Mouse (Mus musculus): ENCODE results near the gene Gm867.

- no peak for TF ChIP-seq CTCF (IDR thresholded peaks at IDR 0.05; ENCODE audit: low read depth, low read length)
- no peak for TF ChIP-seq POLR2A (IDR thresholded peaks at IDR 0.05; ENCODE audit: borderline replicate concordance, low read depth, low read length)
Measured at GRCm38 (mm10) chr10:75934991-75935390, 5.5 kb downstream of the Gm867 start.

Data from bone marrow macrophage, adult 2 months (primary cell).